In the genomic region with DNA sequence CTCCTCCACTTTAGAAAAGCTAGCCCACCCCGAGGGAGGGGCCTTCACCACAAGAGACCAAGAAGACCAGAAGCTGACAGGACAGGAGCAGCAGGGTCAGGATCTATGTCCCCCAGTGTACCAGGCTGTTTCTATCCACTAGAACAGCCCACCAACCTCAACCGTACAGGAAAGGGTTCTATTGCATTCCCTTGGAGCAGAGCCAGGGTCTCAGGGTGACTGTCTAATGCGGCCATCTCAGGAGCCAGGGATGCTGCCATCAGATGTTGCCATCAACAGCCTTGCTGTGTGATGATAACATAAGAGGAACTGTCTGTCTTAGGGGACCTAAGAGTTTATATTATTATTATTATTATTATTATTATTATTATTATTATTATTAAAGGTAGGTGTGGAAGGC, we compare ENCODE assay signal across 19 mouse cellular contexts. TPM values are rescaled to one million over a fixed set of nuclear protein-coding genes. Genes with fewer than 3 reads are reported as not detected.
"Had no signal": no experiment of that assay in that cellular context is flagged by ENCODE, and none has a peak within 500 bp of the region (broad histone marks: within the 10 kb centered on the region; RNA-seq: fewer than 3 reads in every experiment).

No protein-coding gene starts in this region.

- H3K36me3 ChIP-seq: midbrain, embryonic 10.5 days; midbrain, embryonic 12.5 days; neural tube, embryonic 13.5 days; neural tube, embryonic 15.5 days; stomach, embryonic 15.5 days had no signal

- DNase-seq: lung, adult 18-20 months; lung, embryonic 14.5 days; lung, postnatal 10 days; lung, postnatal 4 days; midbrain, embryonic 14.5 days; right cerebral cortex, postnatal 14 days; thymus, adult 2 months; thymus, postnatal 25 days; thymus, postnatal 4 days had no signal

- ATAC-seq: midbrain, embryonic 16.5 days had no signal

- H3K27ac ChIP-seq: midbrain, embryonic 10.5 days; midbrain, embryonic 12.5 days; neural tube, embryonic 13.5 days; neural tube, embryonic 15.5 days; stomach, embryonic 15.5 days; stomach, postnatal 0 days had no signal

- H3K4me3 ChIP-seq: midbrain, embryonic 10.5 days; midbrain, embryonic 12.5 days; myocyte; neural tube, embryonic 13.5 days; neural tube, embryonic 15.5 days; stomach, embryonic 15.5 days had no signal

- H3K9ac ChIP-seq: lung, embryonic 14.5 days; midbrain, embryonic 12.5 days; neural tube, embryonic 13.5 days; neural tube, embryonic 15.5 days; stomach, embryonic 15.5 days had no signal

- H3K9me3 ChIP-seq: midbrain, embryonic 10.5 days; midbrain, embryonic 12.5 days; neural tube, embryonic 13.5 days; neural tube, embryonic 15.5 days; stomach, embryonic 15.5 days had no signal

- H3K4me2 ChIP-seq: lung, embryonic 14.5 days; midbrain, embryonic 12.5 days; neural tube, embryonic 13.5 days; neural tube, embryonic 15.5 days; stomach, embryonic 15.5 days had no signal

RNA-seq across cellular contexts. Expression of gene Tbx1, which starts 13.4 kb away (rescaled TPM):
- total RNA-seq: megakaryocyte, adult 5-6 weeks; megakaryocyte-erythroid progenitor cell, adult 5-6 weeks had no signal

RNA-seq across cellular contexts. Expression of gene Gm49601, which starts 49.2 kb away (rescaled TPM):
- total RNA-seq: megakaryocyte-erythroid progenitor cell, adult 5-6 weeks had no signal
